Mouse (Mus musculus) small intestine, adult 2 months (tissue): ENCODE data around the gene Phc3.

Experiments used
- CTCF ChIP-seq: fragments of 200-500 bp; IDR thresholded peaks from 2 replicates; pipeline ENCODE4 v1.5.1; 2012; ENCODE audit warnings: low read depth, mild to moderate bottlenecking, control low read depth, inconsistent platforms, low read length, moderate library complexity, mixed read lengths; ENCODE audit not compliant: insufficient replicate concordance, insufficient read length; ENCODE audit errors: extremely low read depth
- POLR2A ChIP-seq: fragments of 200-500 bp; IDR thresholded peaks from 2 replicates; pipeline ENCODE4 v1.6.1; 2012; ENCODE audit warnings: low read depth, mild to moderate bottlenecking, control low read depth, inconsistent platforms, low read length, moderate library complexity

DNA sequence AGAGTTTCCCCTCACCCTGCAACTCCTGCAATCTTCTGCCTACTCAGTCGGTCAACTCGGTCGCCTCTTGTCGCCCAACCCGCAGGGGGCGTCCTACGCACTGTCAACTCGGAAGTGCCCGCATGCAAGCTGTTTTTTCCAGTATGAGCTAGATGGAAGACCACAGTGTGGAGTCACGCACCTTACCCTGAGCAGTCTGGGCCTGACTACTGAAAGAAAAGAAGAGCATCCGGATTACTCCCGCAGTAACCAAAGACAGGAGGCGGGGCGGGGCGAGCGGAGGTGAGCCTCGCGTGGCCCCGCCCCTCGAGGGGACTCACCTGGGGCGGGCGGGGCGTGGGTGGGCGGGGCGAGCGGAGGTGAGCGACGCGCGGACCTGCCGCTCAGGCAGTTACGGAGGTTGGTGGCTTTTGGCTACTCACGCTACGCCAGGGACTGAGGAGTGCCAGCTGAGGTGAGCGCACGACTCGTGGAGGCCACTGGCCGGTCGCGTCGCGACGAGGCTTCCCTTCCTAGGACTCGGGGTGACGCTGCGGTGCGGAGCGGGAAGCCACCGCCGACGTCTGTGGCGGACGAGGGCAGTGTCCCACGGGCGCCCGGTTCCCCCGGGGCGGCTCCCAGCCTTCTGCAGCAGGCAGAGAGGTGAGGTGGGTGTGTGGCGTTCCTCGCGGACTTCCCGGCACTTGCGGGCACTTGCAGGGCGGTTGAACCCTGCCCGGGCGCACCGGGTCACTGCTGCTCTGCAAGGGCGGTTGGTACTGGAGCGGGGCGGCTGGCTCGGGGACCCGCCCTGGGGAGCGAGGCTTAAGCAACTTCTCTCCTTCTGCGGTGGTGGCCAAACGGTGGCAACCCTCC is 113.4 kb downstream of the Phc3 start, which contains the start of gene Gpr160:
- TF ChIP-seq CTCF: peak; percentile 80; the same call in 1 of the 2 replicates
- peak; percentile 91 for TF ChIP-seq POLR2A
